Mouse (Mus musculus): ENCODE measurements around the gene Ccdc88c.

DNA sequence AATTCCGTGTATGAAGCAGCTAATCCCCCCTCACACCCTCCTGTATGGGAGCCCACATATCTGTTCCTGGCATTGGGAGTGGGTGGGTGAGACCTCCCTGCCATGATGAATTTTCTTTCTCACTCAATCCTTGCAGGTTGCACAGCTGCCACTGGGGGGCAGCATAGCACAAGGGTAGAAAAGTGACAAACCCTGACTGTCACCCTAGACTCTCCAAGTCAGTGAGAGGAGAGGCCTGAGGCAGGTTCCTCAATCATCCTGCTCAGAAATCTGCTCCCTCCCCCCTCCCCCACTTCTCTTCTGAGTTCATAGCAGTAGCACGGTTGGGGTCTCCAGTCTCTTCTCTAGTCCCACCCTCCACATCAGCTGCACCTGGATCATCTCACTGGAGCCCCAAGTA is 92.7 kb downstream of the Ccdc88c start:
- TF ChIP-seq REST (IDR thresholded peaks at IDR 0.05; ENCODE audit: insufficient read depth, insufficient read length) (no peak), USF1 (IDR thresholded peaks at IDR 0.05; ENCODE audit: low read depth) (no peak), POLR2A (IDR thresholded peaks at IDR 0.05; ENCODE audit: insufficient read length, low read depth) (no peak), TCF12 (IDR thresholded peaks at IDR 0.05; ENCODE audit: insufficient read depth, poor library complexity, severe bottlenecking) (no peak), SRF (IDR thresholded peaks at IDR 0.05; ENCODE audit: control insufficient read depth, insufficient read length, low read depth) (no peak), MAX (IDR thresholded peaks at IDR 0.05; ENCODE audit: low read depth) (no peak), MYOD1 (IDR thresholded peaks at IDR 0.05; ENCODE audit: control insufficient read depth in 1 of 3, insufficient read length in 2 of 3, low read depth in 2 of 3) (no peak), E2F4 (IDR thresholded peaks at IDR 0.05; ENCODE audit: insufficient read depth) (no peak), CEBPB (IDR thresholded peaks at IDR 0.05; ENCODE audit: insufficient read depth, poor library complexity, severe bottlenecking) (no peak)
